In the genomic region with DNA sequence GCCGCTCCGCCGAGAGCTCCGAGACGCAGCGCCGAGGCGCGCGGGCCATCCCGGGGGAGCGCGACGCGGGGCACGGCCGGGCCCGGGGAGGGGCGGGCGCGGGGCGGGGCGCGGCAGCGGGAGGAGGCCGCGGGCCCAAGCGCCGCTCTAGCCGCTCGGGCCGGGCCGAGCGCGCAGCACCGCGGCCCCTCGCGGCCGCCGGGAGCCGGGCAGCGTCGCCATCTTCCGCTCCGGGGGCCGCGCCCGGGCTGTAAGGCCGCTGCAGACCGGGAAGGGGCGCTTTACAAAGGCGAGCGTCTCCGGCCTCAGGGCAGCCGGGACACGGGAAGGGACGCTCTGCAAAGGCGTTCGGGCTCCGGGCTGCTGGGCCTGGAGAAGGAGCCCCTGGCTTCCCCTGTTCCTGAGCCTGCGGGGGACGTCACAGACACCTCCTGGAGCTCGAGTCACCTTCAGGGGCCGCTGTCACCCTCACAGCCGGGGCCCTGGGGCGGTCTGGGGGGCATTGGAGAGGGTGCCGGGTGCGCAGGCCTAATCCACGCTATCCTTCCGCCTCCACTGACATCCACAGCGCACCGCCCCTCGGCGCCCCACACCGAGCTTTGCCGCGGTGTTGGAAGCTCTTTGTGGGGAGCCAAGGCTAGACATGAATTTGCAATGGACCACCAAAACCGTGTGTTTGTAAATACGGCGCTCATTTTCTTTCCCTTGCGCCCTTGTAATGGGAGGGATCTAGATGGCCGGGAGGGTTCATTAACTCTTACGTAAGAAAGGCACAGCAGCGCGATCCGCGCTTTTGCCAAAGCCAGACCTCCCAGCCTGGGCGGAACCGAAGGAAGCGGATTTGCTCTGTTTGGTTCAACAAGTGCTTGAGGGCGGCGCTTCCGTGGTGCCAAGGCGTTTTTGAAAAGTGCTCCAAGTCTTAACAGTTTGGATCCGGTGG, we compare ENCODE assay signal across 8 mouse cellular contexts. TPM values are rescaled to one million over a fixed set of nuclear protein-coding genes. Genes with fewer than 3 reads are reported as not detected.
DNase-seq lines count a peak whose midpoint lies in the region; ATAC-seq and TF ChIP-seq lines count a peak whose summit lies in the region.

Gene Kif13a (minus strand): TSS at position 149 of the 940 bp plus-strand sequence.

- peaks cover 15% of the 10 kb centered on the region for H3K4me1 ChIP-seq in hindbrain, embryonic 16.5 days (ENCODE audit: control insufficient read depth, insufficient read depth, low read depth, low read length)

- no peaks in the 10 kb centered on the region for H3K36me3 ChIP-seq in hindbrain, embryonic 16.5 days (ENCODE audit: control insufficient read depth, insufficient read depth, low read length)

- WGBS in hindbrain, embryonic 16.5 days = under 1% methylated on average over 53 of the region's 96 CpGs

- H3K27me3 ChIP-seq in hindbrain, embryonic 16.5 days (replicated peaks; ENCODE audit: control insufficient read depth, insufficient read depth, low read length) = no peaks in the 10 kb centered on the region

- peak; percentile 58 for TF ChIP-seq CTCF in gastrocnemius, adult 2 months (IDR thresholded peaks at IDR 0.05)

- H3K4me2 ChIP-seq in hindbrain, embryonic 16.5 days (ENCODE audit: low read length) = peak within 1 kb of the TSS; percentile 66

- DNase-seq in ZHBTc4 (ENCODE audit: low read depth, low spot score) = peak; percentile 97
- peak; percentile 93 for DNase-seq in gastrocnemius, adult 2 months
- DNase-seq in left cerebral cortex, adult 18-20 months (ENCODE audit: low spot score in 2 of 2) = peak; percentile 80 to 88
- DNase-seq in lung, postnatal 4 days = peak; percentile 92 to 96
- peak; percentile 92 for DNase-seq in retina, postnatal 1 day
- DNase-seq in thymus, postnatal 4 days = peak; percentile 75

- ATAC-seq in common myeloid progenitor, adult 5-6 weeks (replicated peaks; ENCODE audit: low read depth, poor library complexity, severe bottlenecking) = peak; percentile 71
- ATAC-seq in hindbrain, embryonic 16.5 days = peak; percentile 89

- no peaks in the 10 kb centered on the region for H3K9me3 ChIP-seq in hindbrain, embryonic 16.5 days (ENCODE audit: control insufficient read depth, low read length)

- peak within 1 kb of the TSS; percentile 100 for H3K27ac ChIP-seq in gastrocnemius, adult 2 months
- H3K27ac ChIP-seq in hindbrain, embryonic 16.5 days (ENCODE audit: low read depth, low read length) = peak within 1 kb of the TSS; percentile 98

- peak within 1 kb of the TSS; percentile 98 for H3K4me3 ChIP-seq in gastrocnemius, adult 2 months
- H3K4me3 ChIP-seq in hindbrain, embryonic 16.5 days (ENCODE audit: low read length) = peak within 1 kb of the TSS; percentile 87

- intact Hi-C loops in gastrocnemius, adult 2 months (cut with DNase I) = loop anchor here (2.0 to 5.0 kb wide), 3 partner anchors 43 to 87 kb away; partner anchors contain the start of gene Nhlrc1

- H3K9ac ChIP-seq in hindbrain, embryonic 16.5 days (ENCODE audit: low read depth, low read length) = peak within 1 kb of the TSS; percentile 88

RNA-seq across cellular contexts. Expression of gene Kif13a, which starts in this region (rescaled TPM):
- 37.5 and 43.5 TPM in 2 replicates for total RNA-seq in common myeloid progenitor, adult 5-6 weeks (2017)
- 10 to 100 TPM; 90.6 to 92.3 TPM for total RNA-seq in gastrocnemius, adult 2 months (2021)
- polyA plus RNA-seq in hindbrain, embryonic 16.5 days (2015; fragmentation: Nextera tagmentation; extraction: Ambion mirVana) = 8.0 and 8.9 TPM in 2 replicates
- total RNA-seq in left cerebral cortex, adult 18-20 months (2021) = 10 to 100 TPM; 20.2 to 24.2 TPM

Comparison
In these comparisons a context has a peak if more than half of its experiments do, and no peak if none do; other contexts are left out.
1. Peak in every context shown above with its lines: DNase-seq, ATAC-seq, H3K4me3 ChIP-seq and H3K27ac ChIP-seq.